Mouse (Mus musculus): ENCODE measurements around the gene Ovch2. TPM values are rescaled to one million over a fixed set of nuclear protein-coding genes. Genes with fewer than 3 reads are reported as not detected.
"Not testable (repeated sequence)": the region's sequence is repeated elsewhere in the genome, so short reads cannot be mapped to it uniquely, and the experiment has no call there.

The Ovch2 gene
- not detected in 2 replicates for polyA plus RNA-seq (2014; fragmentation: Nextera tagmentation; extraction: Ambion mirVana)

GRCm38 (mm10) chr7:107801108-107801507, at the start of gene Ovch2:
Ovch2 (minus strand) TSS chr7:107801208.
- no peaks in the 10 kb centered on the region for H3K27me3 ChIP-seq (ENCODE audit: control insufficient read depth, insufficient read depth, low read length)
- no peak within 1 kb of the TSS for H3K4me3 ChIP-seq (ENCODE audit: low read length)
- H3K9ac ChIP-seq (ENCODE audit: low read depth, low read length) = no peak within 1 kb of the TSS
- no peaks in the 10 kb centered on the region for H3K4me1 ChIP-seq (ENCODE audit: control insufficient read depth, insufficient read depth, low read length)
- H3K27ac ChIP-seq (ENCODE audit: low read depth, low read length) = no peak within 1 kb of the TSS
- H3K36me3 ChIP-seq (ENCODE audit: control insufficient read depth, insufficient read depth, low read length) = no peaks in the 10 kb centered on the region
- no peak within 1 kb of the TSS for H3K4me2 ChIP-seq (replicated peaks; ENCODE audit: low read depth, low read length)
- 90% methylated on average over 2 of the region's 2 CpGs for whole genome bisulfite sequencing
- ATAC-seq (ENCODE audit: low FRiP score, low TSS enrichment) = no peak
- H3K9me3 ChIP-seq (ENCODE audit: control insufficient read depth, low read length) = no peaks in the 10 kb centered on the region

- not testable (repeated sequence) for H3K27me3 ChIP-seq (ENCODE audit: control insufficient read depth, insufficient read depth, low read length); H3K4me2 ChIP-seq (replicated peaks; ENCODE audit: low read depth, low read length); H3K9me3 ChIP-seq (ENCODE audit: control insufficient read depth, low read length); ATAC-seq (ENCODE audit: low FRiP score, low TSS enrichment); H3K36me3 ChIP-seq (ENCODE audit: control insufficient read depth, insufficient read depth, low read length); H3K9ac ChIP-seq (ENCODE audit: low read depth, low read length); H3K4me1 ChIP-seq (ENCODE audit: control insufficient read depth, insufficient read depth, low read length); H3K4me3 ChIP-seq (ENCODE audit: low read length); H3K27ac ChIP-seq (ENCODE audit: low read depth, low read length)
- 76% methylated on average over 1 of the region's 1 CpGs for WGBS
Observed at GRCm38 (mm10) chr7:107847390-107847789, 46.4 kb upstream of the Ovch2 start, which contains the start of gene Olfr470. Olfr470 (minus strand) TSS chr7:107847490.

GRCm38 (mm10) chr7:107841719-107842118, 40.7 kb upstream of the Ovch2 start:
- H3K4me3 ChIP-seq (ENCODE audit: low read length) = no peak overlapping the region

GRCm38 (mm10) chr7:107825441-107825840, 24.4 kb upstream of the Ovch2 start, which contains the start of gene Olfr469:
Olfr469 (minus strand) TSS chr7:107825541.
- H3K9me3 ChIP-seq (ENCODE audit: control insufficient read depth, low read length); H3K4me3 ChIP-seq (ENCODE audit: low read length); H3K4me2 ChIP-seq (replicated peaks; ENCODE audit: low read depth, low read length); H3K9ac ChIP-seq (ENCODE audit: low read depth, low read length); H3K36me3 ChIP-seq (ENCODE audit: control insufficient read depth, insufficient read depth, low read length); ATAC-seq (ENCODE audit: low FRiP score, low TSS enrichment); H3K27me3 ChIP-seq (ENCODE audit: control insufficient read depth, insufficient read depth, low read length); H3K4me1 ChIP-seq (ENCODE audit: control insufficient read depth, insufficient read depth, low read length); H3K27ac ChIP-seq (ENCODE audit: low read depth, low read length): not testable (repeated sequence)

More at GRCm38 (mm10) chr7:107841719-107842118, 40.7 kb upstream of the Ovch2 start:
- Histone ChIP-seq H3K4me2 (replicated peaks; ENCODE audit: low read depth, low read length) (no peak overlapping the region), H3K36me3 (ENCODE audit: control insufficient read depth, insufficient read depth, low read length) (no peaks in the 10 kb centered on the region), H3K27ac (ENCODE audit: low read depth, low read length) (no peak overlapping the region), H3K4me1 (ENCODE audit: control insufficient read depth, insufficient read depth, low read length) (no peaks in the 10 kb centered on the region), H3K9me3 (ENCODE audit: control insufficient read depth, low read length) (no peaks in the 10 kb centered on the region), H3K9ac (ENCODE audit: low read depth, low read length) (no peak overlapping the region), H3K27me3 (ENCODE audit: control insufficient read depth, insufficient read depth, low read length) (no peaks in the 10 kb centered on the region)
- ATAC-seq (ENCODE audit: low FRiP score, low TSS enrichment) = no peak
- 81% methylated on average over 1 of the region's 1 CpGs for WGBS

GRCm38 (mm10) chr7:107823867-107824266, 22.9 kb upstream of the Ovch2 start:
- WGBS = 65% methylated on average over 2 of the region's 2 CpGs
- not testable (repeated sequence) for H3K27ac ChIP-seq (ENCODE audit: low read depth, low read length); H3K36me3 ChIP-seq (ENCODE audit: control insufficient read depth, insufficient read depth, low read length); ATAC-seq (ENCODE audit: low FRiP score, low TSS enrichment); H3K9me3 ChIP-seq (ENCODE audit: control insufficient read depth, low read length); H3K4me2 ChIP-seq (replicated peaks; ENCODE audit: low read depth, low read length); H3K4me3 ChIP-seq (ENCODE audit: low read length); H3K27me3 ChIP-seq (ENCODE audit: control insufficient read depth, insufficient read depth, low read length); H3K4me1 ChIP-seq (ENCODE audit: control insufficient read depth, insufficient read depth, low read length); H3K9ac ChIP-seq (ENCODE audit: low read depth, low read length)

- no peaks in the 10 kb centered on the region for H3K9me3 ChIP-seq (ENCODE audit: control insufficient read depth, low read length)
- no peak for ATAC-seq (ENCODE audit: low FRiP score, low TSS enrichment)
Observed at GRCm38 (mm10) chr7:107819442-107819841, 18.4 kb upstream of the Ovch2 start.

GRCm38 (mm10) chr7:107811963-107812362, 11.0 kb upstream of the Ovch2 start, which contains the start of gene Olfr467:
Olfr467 (plus strand) TSS chr7:107812263.
- H3K36me3 ChIP-seq (ENCODE audit: control insufficient read depth, insufficient read depth, low read length) = no peaks in the 10 kb centered on the region
- no peak within 1 kb of the TSS for H3K27ac ChIP-seq (ENCODE audit: low read depth, low read length)
- no peaks in the 10 kb centered on the region for H3K27me3 ChIP-seq (ENCODE audit: control insufficient read depth, insufficient read depth, low read length)
- H3K4me2 ChIP-seq (replicated peaks; ENCODE audit: low read depth, low read length) = no peak within 1 kb of the TSS
- H3K9ac ChIP-seq (ENCODE audit: low read depth, low read length) = no peak within 1 kb of the TSS
- H3K4me3 ChIP-seq (ENCODE audit: low read length) = no peak within 1 kb of the TSS
- ATAC-seq (ENCODE audit: low FRiP score, low TSS enrichment) = no peak
- no peaks in the 10 kb centered on the region for H3K9me3 ChIP-seq (ENCODE audit: control insufficient read depth, low read length)
- H3K4me1 ChIP-seq (ENCODE audit: control insufficient read depth, insufficient read depth, low read length) = no peaks in the 10 kb centered on the region

More at GRCm38 (mm10) chr7:107819442-107819841, 18.4 kb upstream of the Ovch2 start:
- no peak overlapping the region for H3K4me3 ChIP-seq (ENCODE audit: low read length)
- no peaks in the 10 kb centered on the region for H3K27me3 ChIP-seq (ENCODE audit: control insufficient read depth, insufficient read depth, low read length)
- H3K4me2 ChIP-seq (replicated peaks; ENCODE audit: low read depth, low read length) = no peak overlapping the region
- H3K9ac ChIP-seq (ENCODE audit: low read depth, low read length) = no peak overlapping the region
- H3K36me3 ChIP-seq (ENCODE audit: control insufficient read depth, insufficient read depth, low read length) = no peaks in the 10 kb centered on the region
- H3K4me1 ChIP-seq (ENCODE audit: control insufficient read depth, insufficient read depth, low read length) = no peaks in the 10 kb centered on the region
- no peak overlapping the region for H3K27ac ChIP-seq (ENCODE audit: low read depth, low read length)

GRCm38 (mm10) chr7:107802138-107802537, 1.1 kb upstream of the Ovch2 start:
- Histone ChIP-seq H3K9ac (ENCODE audit: low read depth, low read length) (no peak overlapping the region), H3K9me3 (ENCODE audit: control insufficient read depth, low read length) (no peaks in the 10 kb centered on the region), H3K27me3 (ENCODE audit: control insufficient read depth, insufficient read depth, low read length) (no peaks in the 10 kb centered on the region), H3K27ac (ENCODE audit: low read depth, low read length) (no peak overlapping the region), H3K4me2 (replicated peaks; ENCODE audit: low read depth, low read length) (no peak overlapping the region), H3K4me1 (ENCODE audit: control insufficient read depth, insufficient read depth, low read length) (no peaks in the 10 kb centered on the region), H3K36me3 (ENCODE audit: control insufficient read depth, insufficient read depth, low read length) (no peaks in the 10 kb centered on the region), H3K4me3 (ENCODE audit: low read length) (no peak overlapping the region)
- no peak for ATAC-seq (ENCODE audit: low FRiP score, low TSS enrichment)
- WGBS = 60% methylated on average over 3 of the region's 3 CpGs

GRCm38 (mm10) chr7:107796500-107796899, 4.5 kb downstream of the Ovch2 start:
- Histone ChIP-seq H3K9me3 (ENCODE audit: control insufficient read depth, low read length) (no peaks in the 10 kb centered on the region), H3K27ac (ENCODE audit: low read depth, low read length) (no peak overlapping the region), H3K27me3 (ENCODE audit: control insufficient read depth, insufficient read depth, low read length) (no peaks in the 10 kb centered on the region), H3K4me2 (replicated peaks; ENCODE audit: low read depth, low read length) (no peak overlapping the region), H3K4me3 (ENCODE audit: low read length) (no peak overlapping the region), H3K4me1 (ENCODE audit: control insufficient read depth, insufficient read depth, low read length) (no peaks in the 10 kb centered on the region), H3K36me3 (ENCODE audit: control insufficient read depth, insufficient read depth, low read length) (no peaks in the 10 kb centered on the region), H3K9ac (ENCODE audit: low read depth, low read length) (no peak overlapping the region)
- 87% methylated on average over 2 of the region's 2 CpGs for WGBS
- no peak for ATAC-seq (ENCODE audit: low FRiP score, low TSS enrichment)

All from kidney, embryonic 14.5 days (tissue).